Mouse (Mus musculus) C2C12 (cell line): ENCODE results near the gene Cep170b. TPM values are rescaled to one million over a fixed set of nuclear protein-coding genes. Genes with fewer than 3 reads are reported as not detected.

Experiments used
- H3K27me3 ChIP-seq: one replicate; pipeline ENCODE4 v1.6.1; 2011; ENCODE audit not compliant: control insufficient read depth, insufficient read depth, insufficient read length
- H3K36me3 ChIP-seq: one replicate; pipeline ENCODE4 v1.6.1; 2011; ENCODE audit not compliant: control insufficient read depth, insufficient read depth
- H3K4me3 ChIP-seq: one replicate; pipeline ENCODE4 v1.5.1; 2011; ENCODE audit warnings: mild to moderate bottlenecking, control low read depth; ENCODE audit not compliant: poor library complexity, insufficient read depth, severe bottlenecking
- H3K79me2 ChIP-seq: one replicate; pipeline ENCODE4 v1.6.1; 2011; ENCODE audit not compliant: control insufficient read depth, insufficient read depth
- H3K79me3 ChIP-seq: one replicate; pipeline ENCODE4 v1.6.1; 2011; ENCODE audit warnings: low read depth, control low read depth
- H3ac ChIP-seq: one replicate; pipeline ENCODE3; 2011; ENCODE audit warnings: low read depth; ENCODE audit not compliant: control insufficient read depth, insufficient read length
- CEBPB ChIP-seq: IDR thresholded peaks from one replicate; pipeline ENCODE4 v1.6.1; 2011; ENCODE audit warnings: low read depth, mild to moderate bottlenecking, control low read depth, moderate library complexity
- CTCF ChIP-seq: IDR thresholded peaks from one replicate; pipeline ENCODE4 v1.5.1; 2011; ENCODE audit not compliant: control insufficient read depth, insufficient read depth, insufficient read length
- FOSL1 ChIP-seq: IDR thresholded peaks from one replicate; pipeline ENCODE4 v1.8.0; 2011; ENCODE audit warnings: mild to moderate bottlenecking, low read length; ENCODE audit not compliant: poor library complexity, insufficient read depth, severe bottlenecking
- MAX ChIP-seq: IDR thresholded peaks from one replicate; pipeline ENCODE4 v1.6.1; 2011; ENCODE audit warnings: mild to moderate bottlenecking, control low read depth
- MYOD1 ChIP-seq: IDR thresholded peaks from one replicate; pipeline ENCODE4 v1.6.1; 2011; ENCODE audit warnings: low read depth; ENCODE audit not compliant: control insufficient read depth, insufficient read length
- MYOG ChIP-seq: IDR thresholded peaks from one replicate; pipeline ENCODE4 v1.6.1; 2011; ENCODE audit not compliant: control insufficient read depth, insufficient read length; ENCODE audit errors: extremely low read depth
- USF1 ChIP-seq: IDR thresholded peaks from one replicate; pipeline ENCODE4 v1.6.1; 2011; ENCODE audit warnings: low read depth, mild to moderate bottlenecking, control low read depth, moderate library complexity
- polyA plus RNA-seq: library from polyadenylated mRNA; unstranded; fragments of >200 nt; fragmentation: generic; extraction: Trizol; gene quantifications from one replicate; pipeline ENCODE4 v1.2.1, GENCODE M21; 2012; ENCODE audit warnings: missing spikeins

The Cep170b gene
- polyA plus RNA-seq, 1 experiment = 33.3 TPM

GRCm38 (mm10) chr12:112764991-112765390, 44.7 kb downstream of the Cep170b start:
- no peak overlapping the region for H3K4me3 ChIP-seq
- no peaks in the 10 kb centered on the region for H3K27me3 ChIP-seq
- H3K79me3 ChIP-seq = no peaks in the 10 kb centered on the region
- H3K79me2 ChIP-seq = no peaks in the 10 kb centered on the region
- H3K36me3 ChIP-seq = no peaks in the 10 kb centered on the region
- H3ac ChIP-seq = no peak overlapping the region
- TF ChIP-seq MYOG (no peak), MYOD1 (no peak), FOSL1 (no peak), MAX (no peak), USF1 (no peak), CEBPB (no peak), CTCF (no peak)

- Histone ChIP-seq H3K27me3 (no peaks in the 10 kb centered on the region), H3ac (no peak overlapping the region), H3K36me3 (no peaks in the 10 kb centered on the region), H3K79me3 (no peaks in the 10 kb centered on the region), H3K79me2 (no peaks in the 10 kb centered on the region), H3K4me3 (no peak overlapping the region)
- TF ChIP-seq CTCF = no peak
Observed at GRCm38 (mm10) chr12:112766586-112766985, 46.3 kb downstream of the Cep170b start.

- no peaks in the 10 kb centered on the region for H3K36me3 ChIP-seq
- H3K27me3 ChIP-seq = no peaks in the 10 kb centered on the region
- no peak overlapping the region for H3ac ChIP-seq
- H3K79me3 ChIP-seq = no peaks in the 10 kb centered on the region
- no peak for TF ChIP-seq CTCF
- no peak for TF ChIP-seq MYOD1
- TF ChIP-seq MAX = no peak
- no peak for TF ChIP-seq USF1
- no peak for TF ChIP-seq MYOG
- no peak for TF ChIP-seq CEBPB
- no peaks in the 10 kb centered on the region for H3K79me2 ChIP-seq
- H3K4me3 ChIP-seq = no peak overlapping the region
Observed at GRCm38 (mm10) chr12:112767036-112767890, 47.0 kb downstream of the Cep170b start.

GRCm38 (mm10) chr12:112768166-112768565, 47.9 kb downstream of the Cep170b start:
- TF ChIP-seq CTCF (no peak), CEBPB (no peak), USF1 (no peak), MYOD1 (no peak), MAX (no peak), FOSL1 (no peak), MYOG (no peak)
- no peak overlapping the region for H3ac ChIP-seq
- H3K79me3 ChIP-seq = no peaks in the 10 kb centered on the region
- H3K4me3 ChIP-seq = no peak overlapping the region
- H3K36me3 ChIP-seq = no peaks in the 10 kb centered on the region
- no peaks in the 10 kb centered on the region for H3K79me2 ChIP-seq
- H3K27me3 ChIP-seq = no peaks in the 10 kb centered on the region

GRCm38 (mm10) chr12:112769031-112769430, 48.8 kb downstream of the Cep170b start:
- Histone ChIP-seq H3K4me3 (no peak overlapping the region), H3K27me3 (no peaks in the 10 kb centered on the region), H3K36me3 (no peaks in the 10 kb centered on the region), H3K79me2 (no peaks in the 10 kb centered on the region), H3ac (no peak overlapping the region), H3K79me3 (no peaks in the 10 kb centered on the region)
- no peak for TF ChIP-seq FOSL1
- TF ChIP-seq MYOD1 = no peak
- TF ChIP-seq CTCF = no peak
- TF ChIP-seq MYOG = no peak
- TF ChIP-seq CEBPB = no peak
- no peak for TF ChIP-seq MAX
- no peak for TF ChIP-seq USF1

- Histone ChIP-seq H3ac (no peak overlapping the region), H3K4me3 (no peak overlapping the region), H3K79me3 (no peaks in the 10 kb centered on the region), H3K36me3 (no peaks in the 10 kb centered on the region), H3K27me3 (no peaks in the 10 kb centered on the region), H3K79me2 (no peaks in the 10 kb centered on the region)
- TF ChIP-seq MAX = no peak
- no peak for TF ChIP-seq CTCF
- no peak for TF ChIP-seq MYOD1
- TF ChIP-seq USF1 = no peak
- TF ChIP-seq MYOG = no peak
- TF ChIP-seq CEBPB = no peak
- TF ChIP-seq FOSL1 = no peak
Observed at GRCm38 (mm10) chr12:112769751-112770150, 49.5 kb downstream of the Cep170b start.
